Mouse (Mus musculus): ENCODE data around the gene Matn1. TPM values are rescaled to one million over a fixed set of nuclear protein-coding genes. Genes with fewer than 3 reads are reported as not detected.

Gene Matn1
- polyA plus RNA-seq, 1 experiment from 2014 or later: not detected

GRCm38 (mm10) chr4:130999744-131000527 lies 55.8 kb downstream of the Matn1 start:
- Histone ChIP-seq H3K4me3 (no peak overlapping the region), H3K27ac (replicated peaks) (no peak overlapping the region), H3K27me3 (ENCODE audit: low read depth, poor library complexity, severe bottlenecking) (no peaks in the 10 kb centered on the region; the same call in 1 of the 2 replicates), H3K4me1 (peaks cover 7% of the 10 kb centered on the region; the same call in 1 of the 2 replicates), H3K9me3 (replicated peaks) (peaks cover 9% of the 10 kb centered on the region), H3K36me3 (no peaks in the 10 kb centered on the region)
- 80% methylated on average over 5 of the region's 5 CpGs for WGBS
- no peak for DNase-seq (ENCODE audit: low spot score)

GRCm38 (mm10) chr4:131000614-131001178 lies 56.5 kb downstream of the Matn1 start:
- H3K4me3 ChIP-seq: no peak overlapping the region
- no peak for DNase-seq (ENCODE audit: low spot score)
- peaks cover 1% of the 10 kb centered on the region; the same call in 1 of the 2 replicates for H3K9me3 ChIP-seq (replicated peaks)
- 92% methylated on average over 15 of the region's 15 CpGs for WGBS
- H3K27me3 ChIP-seq (ENCODE audit: low read depth, poor library complexity, severe bottlenecking): no peaks in the 10 kb centered on the region; the same call in 1 of the 2 replicates
- H3K4me1 ChIP-seq: peaks cover 7% of the 10 kb centered on the region; the same call in 1 of the 2 replicates
- no peaks in the 10 kb centered on the region for H3K36me3 ChIP-seq
- no peak overlapping the region for H3K27ac ChIP-seq (replicated peaks)

Other genes starting within 250 kb of the Matn1 start
- 21.3 and 28.5 TPM in 2 replicates for gene Sdc3, start 151.8 kb upstream of the Matn1 start, polyA plus RNA-seq (2016; fragmentation: Nextera tagmentation; extraction: Ambion mirVana)
- 16.7 and 22.9 TPM in 2 replicates for gene Laptm5, start 31.3 kb upstream of the Matn1 start, polyA plus RNA-seq (2016; fragmentation: Nextera tagmentation; extraction: Ambion mirVana)